Mouse (Mus musculus) E14TG2a.4 (cell line): ENCODE measurements around the gene Coro1c.

Source experiments
- CTCF ChIP-seq: conservative IDR thresholded peaks from 2 replicates; pipeline ENCODE4 v1.5.1; 2014; ENCODE audit warnings: low read length
- NANOG ChIP-seq: IDR thresholded peaks from 2 replicates; pipeline ENCODE4 v1.6.1; 2014; ENCODE audit warnings: borderline replicate concordance, low read length, mixed read lengths
- POU5F1 ChIP-seq: IDR thresholded peaks from 2 replicates; pipeline ENCODE4 v1.6.1; 2014; ENCODE audit warnings: low read length, borderline replicate concordance

DNA sequence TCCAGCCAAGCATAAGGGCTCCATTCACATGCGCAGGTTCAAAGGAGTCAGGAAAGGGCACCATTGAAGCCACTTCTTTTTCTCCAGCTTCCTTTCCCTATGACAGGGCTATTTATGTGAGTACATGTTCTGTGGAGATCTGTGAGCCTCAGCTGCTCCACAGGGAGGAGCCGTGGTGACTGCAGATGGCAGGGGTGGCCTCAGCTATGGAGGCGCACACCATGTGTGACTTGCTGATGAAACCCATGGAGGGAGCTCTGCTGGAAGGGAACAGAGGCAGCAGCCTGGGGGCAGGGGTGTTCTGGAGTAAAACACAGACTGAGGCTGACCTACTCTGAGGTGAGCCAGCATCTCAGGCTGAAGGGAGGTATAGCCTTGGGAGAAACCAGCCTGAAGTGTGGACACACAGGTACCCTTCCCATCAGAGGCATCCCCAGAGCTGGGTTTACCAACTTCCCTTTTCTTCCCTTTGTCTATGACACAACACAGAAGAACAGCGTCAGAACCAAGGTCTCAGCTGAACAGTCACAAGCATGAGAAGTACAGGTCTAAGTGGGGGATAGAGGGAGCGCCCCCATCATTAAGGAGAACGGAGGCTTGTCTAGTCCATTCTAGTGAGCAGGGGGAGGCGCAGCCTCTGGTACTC is 36.5 kb downstream of the Coro1c start:
- TF ChIP-seq CTCF, result no peak
- no peak for TF ChIP-seq POU5F1
- no peak for TF ChIP-seq NANOG
